Mouse (Mus musculus) kidney, embryonic 15.5 days (tissue): ENCODE results near the gene Tmem140. TPM values are rescaled to one million over a fixed set of nuclear protein-coding genes. Genes with fewer than 3 reads are reported as not detected.
A peak's percentile ranks its signal among the peaks of the same experiment; 100 is the strongest.

ENCODE experiments used
- ATAC-seq: fragments of 200-750 bp; cut with Nextera tagmentation; replicated peaks from 2 replicates; pipeline ENCODE4 v1.8.0; 2017; ENCODE audit warnings: moderate TSS enrichment; ENCODE audit not compliant: low FRiP score
- H3K27ac ChIP-seq: fragments of 300-500 bp; sonication (generic); 2 replicates; pipeline ENCODE4 v1.5.1; 2015; ENCODE audit warnings: mild to moderate bottlenecking, inconsistent platforms
- H3K27me3 ChIP-seq: fragments of 300-500 bp; sonication (generic); 2 replicates; pipeline ENCODE4 v1.6.1; 2015; ENCODE audit warnings: inconsistent platforms
- H3K36me3 ChIP-seq: fragments of 300-500 bp; sonication (generic); 2 replicates; pipeline ENCODE4 v1.6.1; 2015; ENCODE audit warnings: inconsistent platforms
- H3K4me1 ChIP-seq: fragments of 300-500 bp; sonication (generic); 2 replicates; pipeline ENCODE4 v1.6.1; 2015; ENCODE audit warnings: inconsistent platforms
- H3K4me2 ChIP-seq: fragments of 300-500 bp; sonication (generic); 2 replicates; pipeline ENCODE4 v1.6.1; 2015; ENCODE audit warnings: moderate library complexity, mild to moderate bottlenecking, inconsistent platforms
- H3K4me3 ChIP-seq: fragments of 300-500 bp; sonication (generic); replicated peaks from 2 replicates; pipeline ENCODE4 v1.5.1; 2015; ENCODE audit warnings: mild to moderate bottlenecking, inconsistent platforms
- H3K9ac ChIP-seq: fragments of 300-500 bp; sonication (generic); 2 replicates; pipeline ENCODE4 v1.6.1; 2015; ENCODE audit warnings: mild to moderate bottlenecking, inconsistent platforms
- H3K9me3 ChIP-seq: fragments of 300-500 bp; sonication (generic); replicated peaks from 2 replicates; pipeline ENCODE4 v1.6.1; 2016; ENCODE audit warnings: inconsistent platforms
- WGBS: fragments of 180-500 bp; shearing (Covaris S2); methylation state at CpG from one replicate; pipeline ENCODE4 v1.1.7; 2015; ENCODE audit warnings: mixed read lengths; 5-methylcytosine and 5-hydroxymethylcytosine counted together
- polyA plus RNA-seq: library from polyadenylated mRNA; unstranded; fragments of >200 nt; fragmentation: Nextera tagmentation; extraction: Ambion mirVana; gene quantifications from 2 replicates; pipeline ENCODE4 v1.2.1, GENCODE M21; 2015

The Tmem140 gene
- 1.9 and 2.3 TPM in 2 replicates for polyA plus RNA-seq

GRCm38 (mm10) chr6:34862791-34863403 is at the start of gene Tmem140:
TSS of gene Tmem140 (plus strand) at chr6:34863146.
- peak within 1 kb of the TSS; percentile 17 for H3K4me3 ChIP-seq
- H3K36me3 ChIP-seq: no peaks in the 10 kb centered on the region
- 23% methylated on average over 11 of the region's 11 CpGs for WGBS
- no peak within 1 kb of the TSS for H3K27ac ChIP-seq
- H3K4me2 ChIP-seq: peak within 1 kb of the TSS; percentile 45
- no peaks in the 10 kb centered on the region for H3K27me3 ChIP-seq
- H3K9me3 ChIP-seq: no peaks in the 10 kb centered on the region
- no peak within 1 kb of the TSS for H3K9ac ChIP-seq
- no peak for ATAC-seq
- H3K4me1 ChIP-seq: peaks cover 32% of the 10 kb centered on the region

- Histone ChIP-seq H3K4me2 (no peak overlapping the region), H3K4me1 (no peaks in the 10 kb centered on the region), H3K9ac (no peak overlapping the region), H3K27ac (no peak overlapping the region), H3K4me3 (no peak overlapping the region), H3K36me3 (no peaks in the 10 kb centered on the region), H3K27me3 (no peaks in the 10 kb centered on the region), H3K9me3 (no peaks in the 10 kb centered on the region)
- ATAC-seq: no peak
These were observed 38.5 kb upstream of the Tmem140 start for GRCm38 (mm10) chr6:34824406-34824805.

GRCm38 (mm10) chr6:34832352-34832751 is 30.6 kb upstream of the Tmem140 start:
- H3K9me3 ChIP-seq: no peaks in the 10 kb centered on the region
- no peaks in the 10 kb centered on the region for H3K36me3 ChIP-seq
- 97% methylated on average over 5 of the region's 5 CpGs for WGBS
- H3K4me2 ChIP-seq: no peak overlapping the region
- H3K4me3 ChIP-seq: no peak overlapping the region
- no peak overlapping the region for H3K9ac ChIP-seq
- ATAC-seq: no peak
- H3K4me1 ChIP-seq: no peaks in the 10 kb centered on the region
- H3K27ac ChIP-seq: no peak overlapping the region
- no peaks in the 10 kb centered on the region for H3K27me3 ChIP-seq

- Histone ChIP-seq H3K27me3 (no peaks in the 10 kb centered on the region), H3K4me1 (peaks cover 25% of the 10 kb centered on the region), H3K36me3 (no peaks in the 10 kb centered on the region), H3K27ac (no peak overlapping the region), H3K9me3 (no peaks in the 10 kb centered on the region), H3K4me2 (no peak overlapping the region), H3K9ac (no peak overlapping the region), H3K4me3 (no peak overlapping the region)
- WGBS: 86% methylated on average over 11 of the region's 11 CpGs
- no peak for ATAC-seq
These were observed 1.3 kb upstream of the Tmem140 start for GRCm38 (mm10) chr6:34861546-34862053.

- no peaks in the 10 kb centered on the region for H3K36me3 ChIP-seq
- no peak overlapping the region for H3K27ac ChIP-seq
- WGBS: 96% methylated on average over 6 of the region's 6 CpGs
- no peaks in the 10 kb centered on the region for H3K27me3 ChIP-seq
- H3K9ac ChIP-seq: no peak overlapping the region
- H3K4me3 ChIP-seq: 0 out of 2 replicates have a peak overlapping the region, but pooled peaks have one; percentile 17
- peaks cover 32% of the 10 kb centered on the region for H3K4me1 ChIP-seq
- no peaks in the 10 kb centered on the region for H3K9me3 ChIP-seq
- no peak for ATAC-seq
- H3K4me2 ChIP-seq: peak overlapping the region; percentile 45
These were observed 565 bp upstream of the Tmem140 start for GRCm38 (mm10) chr6:34862381-34862780.

GRCm38 (mm10) chr6:34863786-34864514 is 1.0 kb downstream of the Tmem140 start:
- no peak for ATAC-seq
- H3K36me3 ChIP-seq: no peaks in the 10 kb centered on the region
- WGBS: 60% methylated on average over 9 of the region's 9 CpGs
- H3K27me3 ChIP-seq: no peaks in the 10 kb centered on the region
- no peak overlapping the region for H3K27ac ChIP-seq
- H3K9me3 ChIP-seq: no peaks in the 10 kb centered on the region
- no peak overlapping the region for H3K9ac ChIP-seq
- H3K4me3 ChIP-seq: no peak overlapping the region
- no peak overlapping the region for H3K4me2 ChIP-seq
- peaks cover 32% of the 10 kb centered on the region for H3K4me1 ChIP-seq

GRCm38 (mm10) chr6:34865213-34865612 is 2.3 kb downstream of the Tmem140 start:
- H3K9ac ChIP-seq: no peak overlapping the region
- H3K36me3 ChIP-seq: no peaks in the 10 kb centered on the region
- no peaks in the 10 kb centered on the region for H3K9me3 ChIP-seq
- H3K27me3 ChIP-seq: no peaks in the 10 kb centered on the region
- H3K27ac ChIP-seq: peak overlapping the region; percentile 70
- H3K4me2 ChIP-seq: no peak overlapping the region
- H3K4me1 ChIP-seq: peaks cover 32% of the 10 kb centered on the region
- no peak overlapping the region for H3K4me3 ChIP-seq
- WGBS: 45% methylated on average over 5 of the region's 5 CpGs
- ATAC-seq: no peak; the same call in 1 of the 2 replicates

GRCm38 (mm10) chr6:34865711-34866593 is 3.0 kb downstream of the Tmem140 start:
- Histone ChIP-seq H3K36me3 (no peaks in the 10 kb centered on the region), H3K27ac (peak overlapping the region; percentile 70)

GRCm38 (mm10) chr6:34866786-34867185 is 3.8 kb downstream of the Tmem140 start:
- H3K27ac ChIP-seq: no peak overlapping the region
- no peak for ATAC-seq
- peaks cover 37% of the 10 kb centered on the region for H3K4me1 ChIP-seq
- H3K9me3 ChIP-seq: no peaks in the 10 kb centered on the region
- no peaks in the 10 kb centered on the region for H3K36me3 ChIP-seq
- no peak overlapping the region for H3K4me2 ChIP-seq
- H3K27me3 ChIP-seq: no peaks in the 10 kb centered on the region
- H3K9ac ChIP-seq: no peak overlapping the region
- no peak overlapping the region for H3K4me3 ChIP-seq
- WGBS: 70% methylated on average over 8 of the region's 8 CpGs

More at GRCm38 (mm10) chr6:34865711-34866593, 3.0 kb downstream of the Tmem140 start:
- Histone ChIP-seq H3K9ac (no peak overlapping the region), H3K4me1 (peaks cover 35% of the 10 kb centered on the region), H3K4me2 (no peak overlapping the region), H3K27me3 (no peaks in the 10 kb centered on the region), H3K9me3 (no peaks in the 10 kb centered on the region), H3K4me3 (no peak overlapping the region)
- ATAC-seq: peak; percentile 47
- 47% methylated on average over 7 of the region's 7 CpGs for WGBS

- 74% methylated on average over 16 of the region's 16 CpGs for WGBS
- ATAC-seq: no peak
- H3K9ac ChIP-seq: no peak overlapping the region
These were observed 4.5 kb downstream of the Tmem140 start for GRCm38 (mm10) chr6:34867301-34867994.

GRCm38 (mm10) chr6:34867995-34868350 is 5.0 kb downstream of the Tmem140 start:
- ATAC-seq: no peak
- H3K4me2 ChIP-seq: no peak overlapping the region
- no peak overlapping the region for H3K9ac ChIP-seq
- no peaks in the 10 kb centered on the region for H3K36me3 ChIP-seq
- no peak overlapping the region for H3K27ac ChIP-seq
- no peaks in the 10 kb centered on the region for H3K27me3 ChIP-seq
- H3K4me1 ChIP-seq: peaks cover 32% of the 10 kb centered on the region
- H3K9me3 ChIP-seq: no peaks in the 10 kb centered on the region
- H3K4me3 ChIP-seq: no peak overlapping the region
- 80% methylated on average over 10 of the region's 10 CpGs for WGBS

More at GRCm38 (mm10) chr6:34867301-34867994, 4.5 kb downstream of the Tmem140 start:
- H3K4me1 ChIP-seq: peaks cover 36% of the 10 kb centered on the region
- no peak overlapping the region for H3K4me3 ChIP-seq
- H3K36me3 ChIP-seq: no peaks in the 10 kb centered on the region
- H3K9me3 ChIP-seq: no peaks in the 10 kb centered on the region
- H3K4me2 ChIP-seq: no peak overlapping the region
- no peak overlapping the region for H3K27ac ChIP-seq
- H3K27me3 ChIP-seq: no peaks in the 10 kb centered on the region
